Mouse (Mus musculus) adrenal gland, postnatal 4 days (tissue): ENCODE results near the gene Nkapd1. TPM values are rescaled to one million over a fixed set of nuclear protein-coding genes. Genes with fewer than 3 reads are reported as not detected.

Source experiments
- total RNA-seq, 2 experiments: library from RNA; stranded (reverse); gene quantifications; 2 replicates each; pipeline ENCODE4 v1.2.3; 2021

Gene Nkapd1
- total RNA-seq, 2 experiments from 2014 or later, result 36.8 to 38.8 TPM

Other genes with a start within 250 kb of the Nkapd1 start
- 1 to 10 TPM in 1 of 2 experiments, under 1 TPM in 1; 0.25 to 3.2 TPM for gene Plet1, start 122.9 kb downstream of the Nkapd1 start, total RNA-seq
- gene Pts, start 88.7 kb downstream of the Nkapd1 start, total RNA-seq, result 10 to 100 TPM; 71.9 to 77.2 TPM
- 1 to 10 TPM; 5.6 to 6.3 TPM for gene Il18, start 62.6 kb downstream of the Nkapd1 start, total RNA-seq
- gene Bco2, start 62.3 kb downstream of the Nkapd1 start, total RNA-seq, result 1 to 10 TPM; 2.3 to 4.1 TPM
- gene Tex12, start 56.1 kb downstream of the Nkapd1 start, total RNA-seq, result not detected
- gene Sdhd, start 13.7 kb downstream of the Nkapd1 start, total RNA-seq, result 100 to 1,000 TPM; 252 to 272 TPM
- gene Timm8b, start 13.6 kb downstream of the Nkapd1 start, total RNA-seq, result 100 to 1,000 TPM; 134 to 149 TPM
- 1 to 10 TPM; 2.9 to 3.7 TPM for gene Pih1d2, start 143 bp downstream of the Nkapd1 start, total RNA-seq
- gene Dlat, start 42.3 kb upstream of the Nkapd1 start, total RNA-seq, result 100 to 1,000 TPM; 117 to 122 TPM
- 10 to 100 TPM; 16.0 to 19.7 TPM for gene Dixdc1, start 122.1 kb upstream of the Nkapd1 start, total RNA-seq
- 10 to 100 TPM; 11.2 to 11.4 TPM for gene 2310030G06Rik, start 129.1 kb upstream of the Nkapd1 start, total RNA-seq
- gene Cryab, start 133.9 kb upstream of the Nkapd1 start, total RNA-seq, result 10 to 100 TPM; 47.8 to 84.1 TPM
- gene Hspb2, start 134.9 kb upstream of the Nkapd1 start, total RNA-seq, result 1 to 10 TPM; 4.8 to 7.6 TPM
- gene Fdxacb1, start 150.8 kb upstream of the Nkapd1 start, total RNA-seq, result 1 to 10 TPM; 8.2 to 9.7 TPM
- gene Alg9, start 157.6 kb upstream of the Nkapd1 start, total RNA-seq, result 10 to 100 TPM; 21.4 to 22.5 TPM
- gene 1110032A03Rik, start 158.1 kb upstream of the Nkapd1 start, total RNA-seq, result 10 to 100 TPM; 35.5 to 36.5 TPM
- gene Ppp2r1b, start 227.8 kb upstream of the Nkapd1 start, total RNA-seq, result 10 to 100 TPM; 35.8 to 35.9 TPM